Mouse (Mus musculus) embryonic fibroblast, embryonic 13.5 days (primary cell): ENCODE data around the gene Myt1l. TPM values are rescaled to one million over a fixed set of nuclear protein-coding genes. Genes with fewer than 3 reads are reported as not detected.

Source experiments
- H3K27ac ChIP-seq: 2 replicates; pipeline ENCODE4 v1.5.1; 2012; ENCODE audit warnings: low read length, control low read depth, inconsistent platforms; ENCODE audit not compliant: insufficient read depth
- H3K4me1 ChIP-seq: 2 replicates; pipeline ENCODE4 v1.6.1; 2011; ENCODE audit warnings: low read length; ENCODE audit not compliant: control insufficient read depth, insufficient read depth
- H3K4me3 ChIP-seq: 2 replicates; pipeline ENCODE4 v1.5.1; 2011; ENCODE audit warnings: mild to moderate bottlenecking, control low read depth, low read length; ENCODE audit not compliant: insufficient read depth
- CTCF ChIP-seq: IDR thresholded peaks from 2 replicates; pipeline ENCODE4 v1.5.1; 2011; ENCODE audit warnings: mild to moderate bottlenecking, control low read depth, low read length, moderate library complexity, borderline replicate concordance; ENCODE audit not compliant: insufficient read depth
- POLR2A ChIP-seq: IDR thresholded peaks from 2 replicates; pipeline ENCODE4 v1.6.1; 2011; ENCODE audit warnings: low read depth, mild to moderate bottlenecking, control low read depth, low read length, moderate library complexity
- polyA plus RNA-seq: library from polyadenylated mRNA; stranded (reverse); fragments of >200 nt; gene quantifications from 2 replicates; pipeline ENCODE4 v1.2.4, GENCODE M21; 2011; ENCODE audit warnings: low read depth; ENCODE audit not compliant: missing spikeins, insufficient read length

Gene Myt1l
- polyA plus RNA-seq, 1 experiment: not detected

- peaks cover 20% of the 10 kb centered on the region for H3K4me1 ChIP-seq
- H3K4me3 ChIP-seq: no peak overlapping the region
- TF ChIP-seq POLR2A (no peak), CTCF (no peak)
- no peak overlapping the region for H3K27ac ChIP-seq
Measured at GRCm38 (mm10) chr12:29942435-29942834, 414.3 kb downstream of the Myt1l start.

GRCm38 (mm10) chr12:29944650-29945049 lies 416.5 kb downstream of the Myt1l start:
- Histone ChIP-seq H3K27ac (no peak overlapping the region), H3K4me1 (peaks cover 20% of the 10 kb centered on the region), H3K4me3 (no peak overlapping the region)
- no peak for TF ChIP-seq CTCF

GRCm38 (mm10) chr12:29945182-29945743 lies 417.1 kb downstream of the Myt1l start:
- Histone ChIP-seq H3K27ac (no peak overlapping the region), H3K4me1 (peaks cover 20% of the 10 kb centered on the region), H3K4me3 (no peak overlapping the region)

DNA sequence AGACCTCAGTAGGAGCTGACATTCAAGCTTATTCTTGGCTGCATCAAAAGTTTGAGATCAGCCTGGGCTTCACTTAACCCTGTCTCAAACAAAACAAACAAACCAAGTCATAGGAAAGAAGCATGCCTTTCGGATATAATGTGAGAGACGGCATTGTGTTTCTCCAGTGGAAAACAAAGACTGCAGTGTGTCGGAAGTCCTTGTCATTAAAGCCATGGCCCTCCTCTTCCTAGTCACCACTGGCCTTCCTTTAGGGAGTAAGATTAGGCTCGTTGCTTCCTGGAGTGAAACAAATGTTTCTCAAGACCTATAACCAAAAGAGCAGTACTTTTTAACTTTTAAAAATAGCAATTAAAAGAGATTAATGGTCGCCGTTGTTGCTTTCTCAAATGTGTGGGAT lies 422.9 kb downstream of the Myt1l start:
- peaks cover 11% of the 10 kb centered on the region for H3K4me1 ChIP-seq
- no peak for TF ChIP-seq POLR2A
- no peak for TF ChIP-seq CTCF
- H3K4me3 ChIP-seq: no peak overlapping the region
- no peak overlapping the region for H3K27ac ChIP-seq

More at GRCm38 (mm10) chr12:29945182-29945743, 417.1 kb downstream of the Myt1l start:
- TF ChIP-seq POLR2A (no peak), CTCF (no peak)

GRCm38 (mm10) chr12:29951485-29951884 lies 423.3 kb downstream of the Myt1l start:
- TF ChIP-seq CTCF (no peak), POLR2A (no peak)
- Histone ChIP-seq H3K4me1 (peaks cover 11% of the 10 kb centered on the region; the same call in 1 of the 2 replicates), H3K4me3 (no peak overlapping the region), H3K27ac (no peak overlapping the region)

DNA sequence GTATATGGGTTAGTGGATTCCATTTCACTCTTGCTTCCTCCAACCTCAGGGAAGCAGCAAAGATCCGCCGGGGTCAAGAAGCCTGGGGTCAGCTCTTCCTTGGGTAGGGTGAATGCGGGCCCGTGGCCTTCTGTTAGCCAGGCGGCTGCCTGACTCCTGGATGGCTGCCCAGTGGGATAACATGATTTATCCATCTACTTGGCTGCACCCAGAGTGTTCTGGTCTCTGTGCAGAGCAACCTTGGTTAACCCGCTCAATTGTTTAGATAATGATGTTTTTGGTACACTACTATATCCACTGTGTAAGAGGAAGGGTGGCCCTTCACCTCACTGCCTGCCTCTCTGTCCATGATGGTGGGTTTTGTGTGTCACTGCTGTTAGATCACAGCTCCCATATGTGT lies 423.9 kb downstream of the Myt1l start:
- Histone ChIP-seq H3K27ac (no peak overlapping the region), H3K4me3 (no peak overlapping the region), H3K4me1 (peaks cover 11% of the 10 kb centered on the region; the same call in 1 of the 2 replicates)
- TF ChIP-seq CTCF: no peak

- Histone ChIP-seq H3K27ac (no peak overlapping the region), H3K4me1 (peaks cover 11% of the 10 kb centered on the region; the same call in 1 of the 2 replicates), H3K4me3 (no peak overlapping the region)
- no peak for TF ChIP-seq CTCF
Measured at GRCm38 (mm10) chr12:29953999-29954398, 425.8 kb downstream of the Myt1l start.

GRCm38 (mm10) chr12:29954464-29954863 lies 426.3 kb downstream of the Myt1l start:
- Histone ChIP-seq H3K4me1 (peaks cover 11% of the 10 kb centered on the region; the same call in 1 of the 2 replicates), H3K27ac (no peak overlapping the region), H3K4me3 (no peak overlapping the region)
- TF ChIP-seq CTCF: no peak
- no peak for TF ChIP-seq POLR2A

DNA sequence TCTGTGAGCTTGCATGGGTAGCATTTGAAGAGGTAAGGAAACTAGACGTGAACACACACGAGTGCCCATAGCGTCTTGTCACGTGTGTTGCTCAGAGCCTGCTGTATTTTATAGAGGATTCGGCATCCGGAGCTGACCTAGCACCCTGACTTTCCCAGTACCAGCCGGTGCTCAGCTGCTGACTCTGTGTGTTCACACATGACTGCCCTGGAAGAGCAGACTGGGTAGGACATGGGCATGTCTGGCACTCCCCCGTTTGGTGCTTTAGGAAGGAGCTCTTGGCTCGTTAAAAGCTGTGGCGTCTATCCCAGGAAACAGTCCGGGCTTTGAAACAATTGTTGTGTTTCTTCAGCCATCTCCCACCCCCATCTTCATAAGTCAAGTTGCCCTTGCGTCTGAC lies 428.8 kb downstream of the Myt1l start:
- peaks cover 25% of the 10 kb centered on the region for H3K4me1 ChIP-seq
- TF ChIP-seq CTCF (no peak), POLR2A (no peak)
- no peak overlapping the region for H3K27ac ChIP-seq
- no peak overlapping the region for H3K4me3 ChIP-seq

- H3K4me1 ChIP-seq: peaks cover 16% of the 10 kb centered on the region
- H3K27ac ChIP-seq: no peak overlapping the region
- TF ChIP-seq POLR2A: no peak
- no peak for TF ChIP-seq CTCF
- no peak overlapping the region for H3K4me3 ChIP-seq
Measured at GRCm38 (mm10) chr12:29958637-29959036, 430.5 kb downstream of the Myt1l start.

GRCm38 (mm10) chr12:29961041-29961440 lies 432.9 kb downstream of the Myt1l start:
- Histone ChIP-seq H3K4me1 (peaks cover 18% of the 10 kb centered on the region), H3K27ac (peak overlapping the region; percentile 63), H3K4me3 (no peak overlapping the region)
- TF ChIP-seq POLR2A: no peak
- no peak for TF ChIP-seq CTCF
